Mouse (Mus musculus) G1E (cell line): ENCODE measurements around the gene Ank.

Source experiments
- CTCF ChIP-seq: IDR thresholded peaks from 2 replicates; pipeline ENCODE4 v1.5.1; 2012; ENCODE audit warnings: low read depth, low read length, inconsistent platforms, mixed read lengths
- GATA1 ChIP-seq: IDR thresholded peaks from 2 replicates; pipeline ENCODE4 v1.6.1; 2012; ENCODE audit warnings: borderline replicate concordance, low read length, inconsistent platforms, mixed read lengths
- GATA2 ChIP-seq: IDR thresholded peaks from 2 replicates; pipeline ENCODE4 v1.6.1; 2012; ENCODE audit warnings: low read depth, low read length, inconsistent platforms, borderline replicate concordance
- POLR2AphosphoS5 ChIP-seq: IDR thresholded peaks from 2 replicates; pipeline ENCODE4 v1.6.1; 2012; ENCODE audit warnings: low read depth, low read length, inconsistent platforms; ENCODE audit not compliant: insufficient replicate concordance
- TAL1 ChIP-seq: conservative IDR thresholded peaks from 2 replicates; pipeline ENCODE4 v1.6.1; 2012; ENCODE audit warnings: low read depth, low read length, inconsistent platforms, mixed read lengths

GRCm38 (mm10) chr15:27564106-27565100 is 97.9 kb downstream of the Ank start:
- no peak for TF ChIP-seq CTCF
- TF ChIP-seq TAL1, result no peak
- TF ChIP-seq GATA1, result no peak
- no peak for TF ChIP-seq POLR2AphosphoS5
- TF ChIP-seq GATA2, result no peak
